Mouse (Mus musculus) gastrocnemius, adult 18-20 months (tissue): ENCODE data around the gene Hps5. TPM values are rescaled to one million over a fixed set of nuclear protein-coding genes. Genes with fewer than 3 reads are reported as not detected.
A peak's percentile ranks its signal among the peaks of the same experiment; 100 is the strongest.
"Not testable (repeated sequence)": the region's sequence is repeated elsewhere in the genome, so short reads cannot be mapped to it uniquely, and the experiment has no call there.

Source experiments
- DNase-seq: peaks from one replicate; pipeline ENCODE4 v3.0.0; 2021; ENCODE audit warnings: low spot score
- long read RNA-seq, 2 experiments: library from polyadenylated mRNA; stranded (forward); transcript quantifications; one replicate each; pipeline ENCODE4 v2.0.0; 2021
- total RNA-seq, 2 experiments: library from RNA; stranded (reverse); gene quantifications; 2 replicates each; pipeline ENCODE4 v1.2.3; 2021

Gene Hps5
- 10 to 100 TPM; 11.2 to 12.1 TPM for total RNA-seq
- long read RNA-seq, experiment 1, full-length matches to known transcripts = 4 of 25 reads
- long read RNA-seq, experiment 1, partial matches to known transcripts = 3 of 25 reads
- long read RNA-seq, experiment 1, other reads (novel, unspliced or antisense) = 18 of 25 reads
- long read RNA-seq, experiment 2, full-length matches to known transcripts = 1 of 10 reads
- long read RNA-seq, experiment 2, partial matches to known transcripts = 1 of 10 reads
- long read RNA-seq, experiment 2, other reads (novel, unspliced or antisense) = 8 of 10 reads

GRCm38 (mm10) chr7:46795287-46796205 is at the start of gene Hps5, which contains the start of gene Gtf2h1:
Gene Hps5, minus strand, starts transcription at chr7:46796064.
Gene Gtf2h1, plus strand, starts transcription at chr7:46796103.
- peak; percentile 98 for DNase-seq

- peak; percentile 94 for DNase-seq
Measured at GRCm38 (mm10) chr7:46845211-46845977, 49.5 kb upstream of the Hps5 start.

- DNase-seq = no peak
Measured at GRCm38 (mm10) chr7:46843576-46843975, 47.7 kb upstream of the Hps5 start.

GRCm38 (mm10) chr7:46842278-46842677 is 46.4 kb upstream of the Hps5 start:
- no peak for DNase-seq

GRCm38 (mm10) chr7:46840787-46841525 is 45.1 kb upstream of the Hps5 start, which contains the start of gene Ldha:
Gene Ldha, plus strand, starts transcription at chr7:46841475.
- no peak for DNase-seq

- DNase-seq = no peak
Measured at GRCm38 (mm10) chr7:46840326-46840725, 44.5 kb upstream of the Hps5 start.

GRCm38 (mm10) chr7:46839861-46840260 is 44.0 kb upstream of the Hps5 start:
- DNase-seq = no peak

- DNase-seq = no peak
Measured at GRCm38 (mm10) chr7:46839446-46839845, 43.6 kb upstream of the Hps5 start.

- peak; percentile 88 for DNase-seq
Measured at GRCm38 (mm10) chr7:46838891-46839302, 43.0 kb upstream of the Hps5 start.

- peak; percentile 65 for DNase-seq
Measured at GRCm38 (mm10) chr7:46838104-46838671, 42.3 kb upstream of the Hps5 start.

- DNase-seq = no peak
Measured at GRCm38 (mm10) chr7:46837073-46837472, 41.2 kb upstream of the Hps5 start.

GRCm38 (mm10) chr7:46836357-46836756 is 40.5 kb upstream of the Hps5 start:
- DNase-seq = no peak

- DNase-seq = no peak
Measured at GRCm38 (mm10) chr7:46834994-46835610, 39.2 kb upstream of the Hps5 start.

- DNase-seq = no peak
Measured at GRCm38 (mm10) chr7:46833670-46834255, 37.9 kb upstream of the Hps5 start.

- no peak for DNase-seq
Measured at GRCm38 (mm10) chr7:46833266-46833665, 37.4 kb upstream of the Hps5 start.

GRCm38 (mm10) chr7:46832112-46832810 is 36.4 kb upstream of the Hps5 start:
- not testable (repeated sequence) for DNase-seq

GRCm38 (mm10) chr7:46831693-46832092 is 35.8 kb upstream of the Hps5 start:
- DNase-seq = no peak

- no peak for DNase-seq
Measured at GRCm38 (mm10) chr7:46830799-46831590, 35.1 kb upstream of the Hps5 start.
